Mouse (Mus musculus) gastrocnemius, postnatal 10 days (tissue): ENCODE measurements around the gene Appl2. TPM values are rescaled to one million over a fixed set of nuclear protein-coding genes. Genes with fewer than 3 reads are reported as not detected.
"Not testable (repeated sequence)": the region's sequence is repeated elsewhere in the genome, so short reads cannot be mapped to it uniquely, and the experiment has no call there.

ENCODE experiments used
- DNase-seq: peaks from one replicate; pipeline ENCODE4 v3.0.0; 2021; ENCODE audit warnings: mixed read lengths
- long read RNA-seq, 2 experiments: library from polyadenylated mRNA; stranded (forward); transcript quantifications; one replicate each; pipeline ENCODE4 v2.0.0; 2021
- total RNA-seq, 2 experiments: library from RNA; stranded (reverse); gene quantifications; 2 replicates each; pipeline ENCODE4 v1.2.3; 2021

Gene Appl2
- 10 to 100 TPM; 21.0 to 29.5 TPM for total RNA-seq
- long read RNA-seq, experiment 1, transcript Appl2-201 (21 exons, 3,020 nt): major isoform, 30 of 42 reads
- long read RNA-seq, experiment 1, partial matches to known transcripts: 2 of 42 reads
- long read RNA-seq, experiment 1, other reads (novel, unspliced or antisense): 10 of 42 reads
- long read RNA-seq, experiment 2, transcript Appl2-201 (21 exons, 3,020 nt): major isoform, 16 of 26 reads
- long read RNA-seq, experiment 2, partial matches to known transcripts: 2 of 26 reads
- long read RNA-seq, experiment 2, other reads (novel, unspliced or antisense): 8 of 26 reads

- DNase-seq: peak; percentile 96
Observed at GRCm38 (mm10) chr10:83648131-83649020, at the start of gene Appl2. Gene Appl2, minus strand, starts transcription at chr10:83648738.

GRCm38 (mm10) chr10:83696226-83696625 lies 47.7 kb upstream of the Appl2 start:
- no peak for DNase-seq

- no peak for DNase-seq
Observed at GRCm38 (mm10) chr10:83692175-83692895, 43.8 kb upstream of the Appl2 start.

- DNase-seq: no peak
Observed at GRCm38 (mm10) chr10:83688215-83688614, 39.7 kb upstream of the Appl2 start.

- no peak for DNase-seq
Observed at GRCm38 (mm10) chr10:83681334-83681733, 32.8 kb upstream of the Appl2 start.

- no peak for DNase-seq
Observed at GRCm38 (mm10) chr10:83666556-83666955, 18.0 kb upstream of the Appl2 start.

- DNase-seq: no peak
Observed at GRCm38 (mm10) chr10:83661925-83662324, 13.4 kb upstream of the Appl2 start.

- no peak for DNase-seq
Observed at GRCm38 (mm10) chr10:83660605-83661004, 12.1 kb upstream of the Appl2 start.

- no peak for DNase-seq
Observed at GRCm38 (mm10) chr10:83654591-83654990, 6.1 kb upstream of the Appl2 start.

- DNase-seq: not testable (repeated sequence)
Observed at GRCm38 (mm10) chr10:83652205-83652866, 3.8 kb upstream of the Appl2 start.

- DNase-seq: no peak
Observed at GRCm38 (mm10) chr10:83649037-83649436, 499 bp upstream of the Appl2 start.

- no peak for DNase-seq
Observed at GRCm38 (mm10) chr10:83646351-83646885, 2.1 kb downstream of the Appl2 start.

- no peak for DNase-seq
Observed at GRCm38 (mm10) chr10:83645716-83645990, 2.9 kb downstream of the Appl2 start.

GRCm38 (mm10) chr10:83644865-83645715 lies 3.4 kb downstream of the Appl2 start:
- DNase-seq: no peak

GRCm38 (mm10) chr10:83644167-83644566 lies 4.4 kb downstream of the Appl2 start:
- no peak for DNase-seq

GRCm38 (mm10) chr10:83641641-83642040 lies 6.9 kb downstream of the Appl2 start:
- DNase-seq: no peak

- no peak for DNase-seq
Observed at GRCm38 (mm10) chr10:83639881-83640386, 8.6 kb downstream of the Appl2 start.

GRCm38 (mm10) chr10:83637295-83637694 lies 11.2 kb downstream of the Appl2 start:
- DNase-seq: peak; percentile 81

- no peak for DNase-seq
Observed at GRCm38 (mm10) chr10:83636191-83636590, 12.3 kb downstream of the Appl2 start.

- no peak for DNase-seq
Observed at GRCm38 (mm10) chr10:83634461-83634860, 14.1 kb downstream of the Appl2 start.
